Mouse (Mus musculus) olfactory bulb, adult 2 months (tissue): Measurements from ENCODE around the gene Gdf7.

Source experiments
- CTCF ChIP-seq: fragments of 200-500 bp; IDR thresholded peaks from 2 replicates; pipeline ENCODE4 v1.5.1; 2012; ENCODE audit warnings: low read depth, mild to moderate bottlenecking, low read length, moderate library complexity; ENCODE audit not compliant: insufficient read depth
- POLR2A ChIP-seq: fragments of 200-500 bp; IDR thresholded peaks from 2 replicates; pipeline ENCODE4 v1.6.1; 2012; ENCODE audit warnings: mild to moderate bottlenecking, low read depth, low read length, moderate library complexity; ENCODE audit not compliant: insufficient read depth

GRCm38 (mm10) chr12:8297586-8298214 lies 4.1 kb downstream of the Gdf7 start:
- TF ChIP-seq CTCF (no peak), POLR2A (no peak)
